Mouse (Mus musculus): ENCODE measurements around the gene Pomt1.
A peak's percentile ranks its signal among the peaks of the same experiment; 100 is the strongest.

The Pomt1 gene

DNA sequence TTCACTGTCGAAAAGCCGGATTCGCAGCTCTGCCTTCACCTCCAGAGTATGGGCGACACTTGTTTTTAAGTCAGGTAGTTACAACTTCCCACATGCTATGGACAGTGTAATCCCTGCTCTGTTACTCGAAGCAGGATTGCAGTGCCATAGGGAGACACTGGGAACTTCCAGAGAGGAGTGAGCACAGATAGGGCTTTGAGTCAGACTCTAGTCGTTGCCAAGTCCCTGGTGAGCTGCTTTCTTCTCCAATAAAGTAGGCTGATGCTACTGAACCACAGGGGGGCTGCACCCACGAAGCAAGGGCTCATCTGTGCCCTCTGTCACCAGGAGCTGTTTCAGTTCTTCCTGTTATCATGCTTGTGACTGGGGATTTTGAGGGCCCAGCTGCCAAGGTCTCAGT, 14.8 kb upstream of the Pomt1 start:
- DNase-seq (ENCODE audit: low spot score): no peak

- DNase-seq (ENCODE audit: low spot score): no peak
Observed at GRCm38 (mm10) chr2:32222057-32222456, 14.3 kb upstream of the Pomt1 start.

DNA sequence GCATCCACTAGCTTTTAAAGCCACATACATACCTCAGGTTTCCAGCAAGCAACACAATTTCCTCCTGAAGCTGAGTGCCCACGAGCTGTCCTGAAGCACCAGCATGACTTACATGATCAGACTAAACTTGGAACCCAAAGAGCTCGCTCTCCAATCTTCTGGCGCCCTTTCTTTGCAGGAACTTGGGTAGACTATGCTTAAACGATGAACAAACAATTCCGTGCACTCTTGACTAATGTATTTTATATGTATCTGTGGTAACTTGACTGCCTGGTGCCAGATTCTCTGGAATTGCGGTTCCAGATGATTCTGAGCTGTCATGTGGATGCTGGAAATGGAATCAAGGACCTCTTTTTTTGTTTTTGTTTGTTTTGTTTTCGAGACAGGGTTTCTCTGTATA, 957 bp upstream of the Pomt1 start:
- DNase-seq (ENCODE audit: low spot score): no peak

DNA sequence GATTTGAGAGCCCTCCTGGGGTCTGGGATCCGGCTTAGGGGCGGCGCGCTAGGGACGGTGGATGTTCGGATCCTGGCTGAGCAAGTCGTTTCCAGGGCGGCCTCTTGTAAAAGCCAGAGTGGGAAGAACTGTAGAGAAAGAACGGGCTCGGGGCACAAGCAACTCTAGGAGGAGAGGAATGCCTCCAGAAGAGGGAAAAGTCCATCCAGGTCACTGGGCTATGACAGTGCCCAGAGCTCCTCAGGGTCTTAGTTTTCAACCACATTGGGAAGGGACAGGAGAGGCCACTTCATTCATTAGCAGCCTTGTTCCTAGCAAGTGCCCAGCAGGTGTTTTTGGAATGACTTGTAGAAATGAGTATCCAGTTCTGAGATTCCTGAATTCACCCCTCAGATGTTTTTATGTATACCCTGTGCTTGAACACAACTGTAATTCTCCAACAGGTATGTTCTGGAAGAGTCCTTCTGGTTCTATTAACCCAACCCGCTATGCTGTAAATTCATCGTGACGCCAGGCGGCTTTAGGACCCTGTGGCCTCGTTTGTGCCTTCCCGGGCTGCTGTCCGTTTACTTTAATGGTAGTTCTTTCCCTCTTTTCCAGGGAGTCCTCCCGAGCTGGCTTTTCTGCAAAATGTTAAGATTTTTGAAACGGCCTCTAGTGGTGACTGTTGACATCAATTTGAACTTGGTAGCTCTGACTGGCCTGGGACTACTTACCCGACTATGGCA, 534 bp downstream of the Pomt1 start:
- DNase-seq (ENCODE audit: low spot score): peak; percentile 70

- DNase-seq (ENCODE audit: low spot score): no peak
Observed at GRCm38 (mm10) chr2:32237571-32237970, 1.2 kb downstream of the Pomt1 start.

GRCm38 (mm10) chr2:32238708-32239435, 2.5 kb downstream of the Pomt1 start:
- DNase-seq (ENCODE audit: low spot score): no peak

DNA sequence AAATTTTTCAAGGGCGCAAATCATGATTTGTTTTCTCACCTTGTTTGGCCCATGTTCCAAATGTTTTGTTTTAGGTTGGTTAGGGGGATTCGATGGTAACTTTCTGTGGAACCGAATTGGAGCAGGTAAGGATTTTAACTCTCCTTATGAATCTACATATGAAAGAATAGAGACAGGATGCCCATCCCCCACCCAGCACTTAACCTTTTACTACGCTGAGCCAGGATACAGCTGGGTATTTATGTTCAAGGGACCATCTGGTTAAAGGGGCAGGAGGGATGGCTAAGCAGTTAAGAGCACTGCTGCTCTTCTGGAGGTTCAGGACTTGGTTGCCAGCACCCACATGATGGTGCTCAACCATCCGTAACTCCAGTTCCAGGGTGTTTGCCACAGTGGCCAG, 4.2 kb downstream of the Pomt1 start:
- no peak for DNase-seq (ENCODE audit: low spot score)

DNA sequence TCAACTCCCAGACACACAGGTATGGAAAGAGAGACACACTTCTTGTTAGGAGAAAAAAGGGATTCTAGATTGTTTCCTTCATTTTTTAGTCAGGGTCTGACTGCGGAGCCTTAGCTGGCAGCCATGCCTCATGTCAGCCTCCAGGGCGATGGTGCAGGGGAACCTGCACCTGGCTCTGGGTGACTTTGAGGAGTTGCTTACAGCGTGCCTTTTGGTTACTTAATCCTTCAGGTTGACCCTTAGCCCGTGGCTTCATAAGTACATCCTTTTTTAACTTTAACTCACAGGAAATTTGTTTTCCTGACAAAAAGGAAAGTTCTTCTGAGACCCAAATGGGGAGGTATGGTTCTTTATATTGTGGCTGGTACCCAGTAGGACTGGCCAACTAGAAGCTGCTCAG, 6.6 kb downstream of the Pomt1 start:
- DNase-seq (ENCODE audit: low spot score): no peak

DNA sequence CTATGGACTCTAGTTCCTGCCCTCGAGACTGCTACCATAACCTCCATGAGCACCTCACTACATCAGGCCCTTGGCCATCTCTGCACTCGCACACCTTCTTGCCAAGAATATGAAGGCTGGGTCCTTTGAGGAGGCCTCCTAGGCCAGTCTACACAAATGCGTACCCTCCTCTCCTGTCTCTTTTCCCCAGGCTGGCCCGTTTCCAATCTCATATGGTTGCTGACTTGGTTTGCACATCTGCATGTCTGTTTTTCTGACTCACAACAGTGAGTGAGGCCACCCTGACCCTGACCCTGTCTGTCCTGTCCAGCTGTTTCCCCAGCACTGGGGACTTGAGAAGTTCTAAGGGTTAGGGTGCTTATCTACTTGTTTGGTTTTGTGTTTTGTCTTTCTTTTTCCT, 10.4 kb downstream of the Pomt1 start:
- no peak for DNase-seq (ENCODE audit: low spot score)

GRCm38 (mm10) chr2:32248377-32249361, 12.3 kb downstream of the Pomt1 start:
- DNase-seq (ENCODE audit: low spot score): no peak

GRCm38 (mm10) chr2:32251791-32252527, 15.6 kb downstream of the Pomt1 start:
- DNase-seq (ENCODE audit: low spot score): no peak

GRCm38 (mm10) chr2:32252658-32253057, 16.3 kb downstream of the Pomt1 start:
- no peak for DNase-seq (ENCODE audit: low spot score)

DNA sequence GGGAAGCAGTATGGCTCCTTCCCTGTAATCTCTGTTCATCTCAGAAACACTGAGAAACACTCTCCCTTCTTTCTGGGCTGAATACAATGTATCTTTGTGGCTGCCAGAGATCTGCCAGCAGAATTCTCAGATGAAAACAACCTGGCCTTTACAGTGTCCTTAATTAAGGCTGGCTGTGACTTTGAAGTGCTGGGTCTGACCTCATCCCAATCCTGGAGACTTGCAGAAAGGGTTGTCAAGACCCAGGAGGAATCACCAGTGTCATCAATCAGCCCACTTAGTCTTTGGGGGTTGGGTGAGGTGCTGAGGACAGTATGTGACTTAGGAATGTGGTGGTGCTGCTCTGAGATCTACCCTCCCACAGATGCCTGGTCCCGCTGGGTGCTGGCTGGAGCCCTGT, 17.0 kb downstream of the Pomt1 start:
- DNase-seq (ENCODE audit: low spot score): no peak

GRCm38 (mm10) chr2:32254563-32254962, 18.2 kb downstream of the Pomt1 start:
- DNase-seq (ENCODE audit: low spot score): no peak

- no peak for DNase-seq (ENCODE audit: low spot score)
Observed at GRCm38 (mm10) chr2:32256273-32256672, 19.9 kb downstream of the Pomt1 start.

GRCm38 (mm10) chr2:32258887-32259533, 22.6 kb downstream of the Pomt1 start:
- peak; percentile 47 for DNase-seq (ENCODE audit: low spot score)

- peak; percentile 91 for DNase-seq (ENCODE audit: low spot score)
Observed at GRCm38 (mm10) chr2:32259657-32260417, 23.4 kb downstream of the Pomt1 start, which contains the start of gene Uck1. Uck1 (minus strand) TSS chr2:32260159.

DNA sequence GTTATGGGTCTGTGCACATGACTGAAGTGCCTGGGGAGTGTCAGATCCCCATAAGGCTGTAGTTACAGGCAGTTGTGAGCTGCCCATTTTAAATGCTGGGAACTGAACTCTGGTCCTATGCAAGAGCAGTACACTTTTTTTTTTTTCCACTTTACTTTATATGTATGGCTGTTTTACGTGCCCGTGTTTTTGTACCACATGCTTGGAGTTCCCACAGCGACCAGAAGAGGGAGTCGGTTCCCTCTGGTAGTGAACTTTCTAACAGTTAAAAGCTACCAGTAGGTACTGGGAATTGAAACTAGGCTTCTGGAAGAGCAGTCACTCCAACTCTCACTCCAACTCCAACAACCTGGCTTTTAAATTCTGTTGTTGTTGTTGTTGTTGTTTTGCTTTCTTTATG, 24.2 kb downstream of the Pomt1 start:
- DNase-seq (ENCODE audit: low spot score): no peak

GRCm38 (mm10) chr2:32275823-32276222, 39.4 kb downstream of the Pomt1 start:
- no peak for DNase-seq (ENCODE audit: low spot score)

DNA sequence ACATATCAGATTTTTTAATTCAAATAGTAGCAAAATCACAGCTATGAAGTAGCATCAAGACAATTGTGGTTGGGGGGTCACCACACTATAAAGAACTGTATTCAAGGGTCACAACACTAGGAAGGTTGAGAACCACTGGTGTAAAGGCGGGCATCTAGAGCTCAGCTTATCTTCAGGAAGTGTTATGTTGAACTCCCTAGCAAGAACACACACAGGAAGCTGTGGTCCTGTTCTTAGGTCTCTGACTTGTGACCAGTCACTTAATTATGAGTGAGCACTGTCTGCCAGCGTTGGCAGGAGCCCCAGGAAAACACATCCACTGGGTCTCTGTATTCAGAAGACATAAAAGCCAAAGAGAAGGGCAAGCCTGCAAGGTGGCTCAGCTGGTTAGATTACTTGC, 45.9 kb downstream of the Pomt1 start:
- DNase-seq (ENCODE audit: low spot score): no peak

Measured in yolk sac, embryonic 10.5 days (tissue).